Comparison of ENCODE assay signal across 28 mouse cellular contexts in genomic region chr15:96845221-96845620, GRCm38 (mm10).
A peak's percentile ranks its signal among the peaks of the same experiment; 100 is the strongest.
DNase-seq lines count a peak whose midpoint lies in the region; ATAC-seq and TF ChIP-seq lines count a peak whose summit lies in the region.
"Had no signal": no experiment of that assay in that cellular context is flagged by ENCODE, and none has a peak within 500 bp of the region (broad histone marks: within the 10 kb centered on the region; RNA-seq: fewer than 3 reads in every experiment).

No protein-coding gene starts in this region.

- no peaks in the 10 kb centered on the region for H3K9me3 ChIP-seq in stomach, postnatal 0 days (ENCODE audit: control insufficient read depth, low read length)
- H3K9me3 ChIP-seq: hindbrain, embryonic 10.5 days; hindbrain, embryonic 15.5 days; limb, embryonic 10.5 days; limb, embryonic 15.5 days; liver, embryonic 13.5 days; midbrain, embryonic 15.5 days; neural tube, embryonic 15.5 days had no signal

- TF ChIP-seq CTCF in gastrocnemius, adult 2 months (IDR thresholded peaks at IDR 0.05) = no peak
- no peak for TF ChIP-seq CTCF in stomach, postnatal 0 days (IDR thresholded peaks at IDR 0.05; ENCODE audit: low read depth)

- H3K4me1 ChIP-seq in stomach, postnatal 0 days (replicated peaks; ENCODE audit: control insufficient read depth, insufficient read depth) = no peaks in the 10 kb centered on the region
- H3K4me1 ChIP-seq: hindbrain, embryonic 15.5 days; limb, embryonic 15.5 days; liver, embryonic 13.5 days; midbrain, embryonic 15.5 days; neural tube, embryonic 15.5 days had no signal

- no peak overlapping the region for H3K4me2 ChIP-seq in stomach, postnatal 0 days (replicated peaks; ENCODE audit: low read depth)
- H3K4me2 ChIP-seq: hindbrain, embryonic 15.5 days; limb, embryonic 15.5 days; liver, embryonic 13.5 days; midbrain, embryonic 15.5 days; neural tube, embryonic 15.5 days had no signal

- DNase-seq in heart, postnatal 4 days = peak; percentile 15
- DNase-seq in heart, postnatal 25 days (ENCODE audit: low spot score) = no peak
- DNase-seq in NIH3T3 (ENCODE audit: low read depth) = peak; percentile 37
- DNase-seq in gastrocnemius, adult 2 months = peak; percentile 47
- no peak for DNase-seq in stomach, postnatal 0 days (ENCODE audit: low spot score)
- no peak for DNase-seq in kidney, postnatal 10 days
- DNase-seq: adrenal gland, postnatal 14 days; cerebellum, adult 11 months; cerebellum, adult 9-11 months; kidney, adult 8-10 months; layer of hippocampus, postnatal 36 days; liver, embryonic 13.5 days; lung, adult 18-20 months; lung, postnatal 10 days; spleen, adult 18-20 months had no signal

- no peaks in the 10 kb centered on the region for H3K36me3 ChIP-seq in stomach, postnatal 0 days (ENCODE audit: control insufficient read depth, insufficient read depth, low read length)
- H3K36me3 ChIP-seq: G1E; hindbrain, embryonic 10.5 days; hindbrain, embryonic 15.5 days; limb, embryonic 10.5 days; limb, embryonic 15.5 days; liver, embryonic 13.5 days; midbrain, embryonic 15.5 days; neural tube, embryonic 15.5 days had no signal

- H3K4me3 ChIP-seq in gastrocnemius, adult 2 months = no peak overlapping the region
- H3K4me3 ChIP-seq in stomach, postnatal 0 days (ENCODE audit: low read depth, low read length) = no peak overlapping the region
- H3K4me3 ChIP-seq: erythroblast, embryonic 14.5 days; heart, adult 2 months; hindbrain, embryonic 10.5 days; hindbrain, embryonic 15.5 days; limb, embryonic 10.5 days; limb, embryonic 15.5 days; liver, embryonic 13.5 days; midbrain, embryonic 15.5 days; neural tube, embryonic 15.5 days had no signal

- intact Hi-C loops in heart, postnatal 25 days (cut with DNase I) = loop anchor here (5.0 kb wide), 1 partner anchor 43 kb away; no protein-coding TSS in a partner anchor
- intact Hi-C loops in gastrocnemius, adult 2 months (cut with DNase I) = loop anchor here (5.0 kb wide), 1 partner anchor 33 kb away; no protein-coding TSS in a partner anchor

- H3K9ac ChIP-seq in stomach, postnatal 0 days (ENCODE audit: low read length) = no peak overlapping the region
- H3K9ac ChIP-seq: hindbrain, embryonic 15.5 days; limb, embryonic 15.5 days; liver, embryonic 13.5 days; midbrain, embryonic 15.5 days; neural tube, embryonic 15.5 days had no signal

- peak overlapping the region; percentile 50 for H3K27ac ChIP-seq in gastrocnemius, adult 2 months
- 0 out of 2 replicates have a peak overlapping the region, but pooled peaks have one; percentile 0 for H3K27ac ChIP-seq in stomach, postnatal 0 days (replicated peaks)
- H3K27ac ChIP-seq: heart, adult 2 months; hindbrain, embryonic 10.5 days; hindbrain, embryonic 15.5 days; kidney, postnatal 0 days; limb, embryonic 10.5 days; limb, embryonic 15.5 days; liver, embryonic 13.5 days; midbrain, embryonic 15.5 days; neural tube, embryonic 15.5 days had no signal

- no peak for TF ChIP-seq EP300 in stomach, postnatal 0 days (optimal IDR thresholded peaks at IDR 0.05)

- WGBS in stomach, postnatal 0 days = 58% methylated on average over 6 of the region's 6 CpGs

- no peak for ATAC-seq in stomach, postnatal 0 days (ENCODE audit: low FRiP score, low TSS enrichment)
- ATAC-seq: forebrain, embryonic 16.5 days; inflammation-experienced regulatory T-cells, adult 6 months; midbrain, embryonic 15.5 days; Patski had no signal

- no peaks in the 10 kb centered on the region for H3K27me3 ChIP-seq in stomach, postnatal 0 days (ENCODE audit: control insufficient read depth, insufficient read depth, low read length)
- H3K27me3 ChIP-seq: hindbrain, embryonic 15.5 days; limb, embryonic 15.5 days; liver, embryonic 13.5 days; midbrain, embryonic 15.5 days; neural tube, embryonic 15.5 days; Patski had no signal

Comparison
In these comparisons a context has a peak if more than half of its experiments do, and no peak if none do; other contexts are left out.
1. DNase-seq: peak in heart, postnatal 4 days (single experiment), NIH3T3 (single experiment) and gastrocnemius, adult 2 months (single experiment); none in heart, postnatal 25 days (single experiment), stomach, postnatal 0 days (single experiment) and kidney, postnatal 10 days (single experiment).